Mouse (Mus musculus): Measurements from ENCODE around the gene Zfp90. TPM values are rescaled to one million over a fixed set of nuclear protein-coding genes. Genes with fewer than 3 reads are reported as not detected.
"Not testable (repeated sequence)": the region's sequence is repeated elsewhere in the genome, so short reads cannot be mapped to it uniquely, and the experiment has no call there.

Gene Zfp90
- 13.0 and 14.0 TPM in 2 replicates for polyA plus RNA-seq (2012; rRNA removed)

- peak; percentile 91 to 96 for DNase-seq (ENCODE audit: extremely low spot score in 1 of 2, low spot score in 1 of 2)
These were observed at the start of gene Zfp90 for GRCm38 (mm10) chr8:106415182-106415971. Gene Zfp90 (plus strand): TSS chr8:106415327.

- no peak for DNase-seq (ENCODE audit: extremely low spot score in 1 of 2, low spot score in 1 of 2)
These were observed 46.6 kb upstream of the Zfp90 start for GRCm38 (mm10) chr8:106368501-106368900.

- DNase-seq (ENCODE audit: extremely low spot score in 1 of 2, low spot score in 1 of 2): no peak
These were observed 46.1 kb upstream of the Zfp90 start for GRCm38 (mm10) chr8:106369069-106369468.

- no peak for DNase-seq (ENCODE audit: extremely low spot score in 1 of 2, low spot score in 1 of 2)
These were observed 39.2 kb upstream of the Zfp90 start for GRCm38 (mm10) chr8:106375957-106376356.

- no peak for DNase-seq (ENCODE audit: extremely low spot score in 1 of 2, low spot score in 1 of 2)
These were observed 38.3 kb upstream of the Zfp90 start for GRCm38 (mm10) chr8:106376862-106377261.

GRCm38 (mm10) chr8:106378501-106379048 lies 36.6 kb upstream of the Zfp90 start:
- no peak for DNase-seq (ENCODE audit: extremely low spot score in 1 of 2, low spot score in 1 of 2)

GRCm38 (mm10) chr8:106379357-106379756 lies 35.8 kb upstream of the Zfp90 start:
- DNase-seq (ENCODE audit: extremely low spot score in 1 of 2, low spot score in 1 of 2): no peak

- DNase-seq (ENCODE audit: extremely low spot score in 1 of 2, low spot score in 1 of 2): no peak
These were observed 34.1 kb upstream of the Zfp90 start for GRCm38 (mm10) chr8:106381026-106381425.

- DNase-seq (ENCODE audit: extremely low spot score in 1 of 2, low spot score in 1 of 2): no peak
These were observed 27.2 kb upstream of the Zfp90 start for GRCm38 (mm10) chr8:106387801-106388415.

- DNase-seq (ENCODE audit: extremely low spot score in 1 of 2, low spot score in 1 of 2): no peak
These were observed 20.6 kb upstream of the Zfp90 start for GRCm38 (mm10) chr8:106394493-106394892.

- DNase-seq (ENCODE audit: extremely low spot score in 1 of 2, low spot score in 1 of 2): no peak
These were observed 15.4 kb upstream of the Zfp90 start for GRCm38 (mm10) chr8:106399694-106400093.

- no peak for DNase-seq (ENCODE audit: extremely low spot score in 1 of 2, low spot score in 1 of 2)
These were observed 14.9 kb upstream of the Zfp90 start for GRCm38 (mm10) chr8:106400181-106400580.

- DNase-seq (ENCODE audit: extremely low spot score in 1 of 2, low spot score in 1 of 2): peak in 1 of 2 experiments; percentile 80
These were observed 11.7 kb upstream of the Zfp90 start for GRCm38 (mm10) chr8:106403246-106403933.

GRCm38 (mm10) chr8:106404825-106405224 lies 10.3 kb upstream of the Zfp90 start:
- DNase-seq (ENCODE audit: extremely low spot score in 1 of 2, low spot score in 1 of 2): no peak

- DNase-seq (ENCODE audit: extremely low spot score in 1 of 2, low spot score in 1 of 2): no peak
These were observed 9.3 kb upstream of the Zfp90 start for GRCm38 (mm10) chr8:106405810-106406209.

- no peak for DNase-seq (ENCODE audit: extremely low spot score in 1 of 2, low spot score in 1 of 2)
These were observed 5.1 kb upstream of the Zfp90 start for GRCm38 (mm10) chr8:106410055-106410454.

GRCm38 (mm10) chr8:106410564-106410963 lies 4.6 kb upstream of the Zfp90 start:
- DNase-seq (ENCODE audit: extremely low spot score in 1 of 2, low spot score in 1 of 2): no peak

GRCm38 (mm10) chr8:106411783-106412451 lies 3.2 kb upstream of the Zfp90 start:
- peak in 1 of 2 experiments; percentile 80 for DNase-seq (ENCODE audit: extremely low spot score in 1 of 2, low spot score in 1 of 2)

GRCm38 (mm10) chr8:106417692-106418091 lies 2.6 kb downstream of the Zfp90 start:
- no peak for DNase-seq (ENCODE audit: extremely low spot score in 1 of 2, low spot score in 1 of 2)

- no peak for DNase-seq (ENCODE audit: extremely low spot score in 1 of 2, low spot score in 1 of 2)
These were observed 16.0 kb downstream of the Zfp90 start for GRCm38 (mm10) chr8:106431088-106431487.

- DNase-seq (ENCODE audit: extremely low spot score in 1 of 2, low spot score in 1 of 2): not testable (repeated sequence)
These were observed 16.8 kb downstream of the Zfp90 start for GRCm38 (mm10) chr8:106431952-106432351.

All from frontal cortex, adult 2 months (tissue).